Mouse (Mus musculus) kidney, embryonic 14.5 days (tissue): ENCODE results near the gene Acsbg1. TPM values are rescaled to one million over a fixed set of nuclear protein-coding genes. Genes with fewer than 3 reads are reported as not detected.
A peak's percentile ranks its signal among the peaks of the same experiment; 100 is the strongest.

Source experiments
- ATAC-seq: fragments of 200-750 bp; cut with Nextera tagmentation; 2 replicates; pipeline ENCODE4 v1.8.0; 2017; ENCODE audit warnings: moderate number of reproducible peaks, mild to moderate bottlenecking, moderate TSS enrichment, moderate library complexity; ENCODE audit not compliant: low FRiP score, low TSS enrichment
- H3K27ac ChIP-seq: fragments of 300-500 bp; sonication (generic); 2 replicates; pipeline ENCODE4 v1.5.1; 2014; ENCODE audit warnings: low read depth, mild to moderate bottlenecking, low read length, moderate library complexity, mixed read lengths
- H3K27me3 ChIP-seq: fragments of 300-500 bp; sonication (generic); 2 replicates; pipeline ENCODE4 v1.6.1; 2014; ENCODE audit warnings: mild to moderate bottlenecking, low read length; ENCODE audit not compliant: control insufficient read depth, insufficient read depth
- H3K36me3 ChIP-seq: fragments of 300-500 bp; sonication (generic); 2 replicates; pipeline ENCODE4 v1.6.1; 2014; ENCODE audit warnings: low read length, mixed read lengths; ENCODE audit not compliant: control insufficient read depth, insufficient read depth
- H3K4me1 ChIP-seq: fragments of 300-500 bp; sonication (generic); 2 replicates; pipeline ENCODE4 v1.6.1; 2014; ENCODE audit warnings: low read length, mixed read lengths; ENCODE audit not compliant: control insufficient read depth, insufficient read depth
- H3K4me2 ChIP-seq: fragments of 300-500 bp; sonication (generic); replicated peaks from 2 replicates; pipeline ENCODE4 v1.6.1; 2014; ENCODE audit warnings: low read depth, mild to moderate bottlenecking, low read length
- H3K4me3 ChIP-seq: fragments of 300-500 bp; sonication (generic); 2 replicates; pipeline ENCODE4 v1.5.1; 2014; ENCODE audit warnings: mild to moderate bottlenecking, low read length
- H3K9ac ChIP-seq: fragments of 300-500 bp; sonication (generic); 2 replicates; pipeline ENCODE4 v1.6.1; 2014; ENCODE audit warnings: low read depth, mild to moderate bottlenecking, low read length, moderate library complexity
- H3K9me3 ChIP-seq: fragments of 300-500 bp; sonication (generic); 2 replicates; pipeline ENCODE4 v1.6.1; 2016; ENCODE audit warnings: low read length; ENCODE audit not compliant: control insufficient read depth
- WGBS: fragments of 180-500 bp; shearing (Covaris S2); extraction: QIAGEN DNeasy Blood & Tissue Kit; methylation state at CpG from one replicate; pipeline ENCODE4 v1.1.7; 2014; 5-methylcytosine and 5-hydroxymethylcytosine counted together
- polyA plus RNA-seq: library from polyadenylated mRNA; unstranded; fragments of >200 nt; fragmentation: Nextera tagmentation; extraction: Ambion mirVana; gene quantifications from 2 replicates; pipeline ENCODE4 v1.2.1, GENCODE M21; 2014

The Acsbg1 gene
- 2.2 and 3.0 TPM in 2 replicates for polyA plus RNA-seq

DNA sequence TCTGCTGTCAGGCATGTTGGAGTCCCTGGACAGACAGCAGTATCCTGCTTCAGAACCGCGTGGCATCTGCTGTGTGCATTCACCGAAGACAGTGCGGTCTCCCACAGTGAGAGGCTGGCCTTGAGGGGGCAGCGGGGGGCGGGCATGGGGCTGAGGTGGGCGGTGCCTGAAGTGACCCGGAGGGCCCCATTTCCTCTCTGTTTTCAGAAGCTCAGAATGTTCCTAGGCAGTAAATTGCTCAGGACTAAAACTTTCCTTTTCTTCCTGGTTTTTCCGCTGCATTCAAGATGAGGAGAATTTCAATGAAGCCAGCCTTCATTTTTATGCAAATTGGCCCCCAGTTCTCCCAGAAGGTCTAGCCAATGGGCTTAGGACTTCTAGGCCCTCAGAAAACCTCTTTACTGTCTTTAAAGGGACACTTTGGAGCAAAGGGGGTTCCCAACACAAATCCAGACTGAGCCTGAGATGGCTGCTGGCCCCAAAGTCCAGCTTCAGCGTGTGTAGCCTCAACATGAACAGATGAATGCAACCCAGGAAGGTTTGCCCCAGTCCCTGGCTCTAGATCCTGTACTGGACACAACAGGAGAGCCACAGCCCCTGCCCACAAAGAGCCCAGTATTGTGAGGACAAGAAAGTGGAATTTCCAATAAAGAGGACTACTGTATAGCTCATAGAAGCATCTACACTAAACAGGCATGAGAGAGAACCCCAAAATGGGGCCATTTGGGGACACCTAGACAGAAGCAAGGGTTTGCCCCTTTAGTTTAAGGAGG is at the start of gene Acsbg1:
Acsbg1 (minus strand) TSS at position 266 of the 773 bp plus-strand sequence.
- Histone ChIP-seq H3K4me1 (0 out of 2 replicates have a peak, but pooled peaks cover 8% of the 10 kb centered on the region), H3K9me3 (peaks cover 3% of the 10 kb centered on the region; the same call in 1 of the 2 replicates), H3K9ac (peak within 1 kb of the TSS; percentile 14; the same call in 1 of the 2 replicates), H3K36me3 (no peaks in the 10 kb centered on the region), H3K4me3 (no peak within 1 kb of the TSS), H3K4me2 (no peak within 1 kb of the TSS; the same call in 1 of the 2 replicates), H3K27ac (no peak within 1 kb of the TSS), H3K27me3 (no peaks in the 10 kb centered on the region)
- peak; percentile 78; the same call in 1 of the 2 replicates for ATAC-seq
- 15% methylated on average over 10 of the region's 10 CpGs for whole genome bisulfite sequencing

DNA sequence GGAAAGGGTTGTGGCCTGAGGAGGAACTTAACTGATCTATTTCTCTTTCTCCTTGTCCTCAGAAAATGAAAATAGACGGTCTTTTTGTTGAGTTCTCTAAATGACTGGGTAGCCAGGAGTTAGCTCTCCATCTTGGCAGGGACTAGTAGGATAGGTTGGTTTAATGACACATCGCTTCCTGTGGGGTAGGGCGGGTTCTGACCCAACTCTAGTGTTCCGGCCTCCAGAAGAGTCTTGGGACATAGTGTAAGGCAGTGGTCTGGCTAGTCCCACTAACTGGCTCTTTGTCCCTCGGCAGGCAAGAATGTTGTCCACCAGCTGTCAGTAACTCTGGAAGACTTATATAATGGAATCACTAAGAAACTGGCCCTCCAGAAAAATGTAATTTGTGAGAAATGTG is 46.4 kb upstream of the Acsbg1 start:
- no peak for ATAC-seq
- no peak overlapping the region for H3K4me2 ChIP-seq
- no peak overlapping the region for H3K27ac ChIP-seq
- H3K4me1 ChIP-seq, result no peaks in the 10 kb centered on the region
- H3K4me3 ChIP-seq, result no peak overlapping the region
- peaks cover 16% of the 10 kb centered on the region; the same call in 1 of the 2 replicates for H3K36me3 ChIP-seq
- H3K9ac ChIP-seq, result no peak overlapping the region
- no peaks in the 10 kb centered on the region for H3K27me3 ChIP-seq
- no peaks in the 10 kb centered on the region for H3K9me3 ChIP-seq
- 85% methylated on average over 5 of the region's 5 CpGs for WGBS

DNA sequence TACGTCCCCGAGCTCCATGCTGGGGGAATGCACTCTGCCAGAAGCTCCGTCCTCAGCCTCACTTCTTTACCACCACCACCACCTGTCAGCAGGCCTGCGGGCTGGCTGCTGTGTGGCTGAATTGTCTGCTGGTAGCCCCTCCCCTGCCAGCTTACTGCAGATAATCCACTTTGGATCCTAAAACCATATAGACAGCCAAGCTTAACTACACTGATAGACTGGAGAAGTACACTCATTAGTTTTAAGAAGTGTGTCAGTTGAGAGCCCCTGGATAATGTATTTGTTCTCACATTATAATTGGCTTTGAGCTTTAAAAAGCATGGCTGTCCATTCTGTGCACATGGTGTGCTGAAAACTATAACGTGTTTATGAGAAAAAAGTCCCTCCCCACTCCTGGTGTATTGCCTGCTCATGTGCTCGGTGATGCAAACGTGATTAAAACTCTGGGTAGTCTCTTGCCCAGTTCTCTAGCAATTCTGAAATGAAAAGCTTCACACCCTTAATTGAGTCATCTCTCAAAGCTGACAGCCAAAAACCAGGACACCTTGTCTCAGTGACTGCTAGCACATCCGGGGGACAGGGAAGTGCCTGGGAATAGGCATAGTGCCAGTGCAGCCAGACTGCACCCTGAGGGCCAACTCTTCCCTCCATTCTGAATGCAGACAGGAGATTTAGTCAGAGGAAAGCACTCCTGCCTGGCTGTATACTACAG is 45.8 kb upstream of the Acsbg1 start:
- Histone ChIP-seq H3K36me3 (peaks cover 16% of the 10 kb centered on the region; the same call in 1 of the 2 replicates), H3K27ac (no peak overlapping the region), H3K4me2 (no peak overlapping the region), H3K9ac (no peak overlapping the region), H3K27me3 (no peaks in the 10 kb centered on the region), H3K4me1 (no peaks in the 10 kb centered on the region), H3K9me3 (no peaks in the 10 kb centered on the region), H3K4me3 (no peak overlapping the region)
- ATAC-seq, result no peak
- WGBS, result 75% methylated on average over 8 of the region's 8 CpGs

- no peak overlapping the region for H3K4me3 ChIP-seq
- no peak overlapping the region for H3K9ac ChIP-seq
- H3K4me1 ChIP-seq, result no peaks in the 10 kb centered on the region
- H3K4me2 ChIP-seq, result no peak overlapping the region
- peaks cover 5% of the 10 kb centered on the region; the same call in 1 of the 2 replicates for H3K36me3 ChIP-seq
- WGBS, result 62% methylated on average over 1 of the region's 1 CpGs
- peaks cover 4% of the 10 kb centered on the region for H3K27me3 ChIP-seq
- no peak for ATAC-seq
- H3K27ac ChIP-seq, result no peak overlapping the region
- no peaks in the 10 kb centered on the region for H3K9me3 ChIP-seq
Observed at GRCm38 (mm10) chr9:54705561-54705960, 43.9 kb upstream of the Acsbg1 start.

DNA sequence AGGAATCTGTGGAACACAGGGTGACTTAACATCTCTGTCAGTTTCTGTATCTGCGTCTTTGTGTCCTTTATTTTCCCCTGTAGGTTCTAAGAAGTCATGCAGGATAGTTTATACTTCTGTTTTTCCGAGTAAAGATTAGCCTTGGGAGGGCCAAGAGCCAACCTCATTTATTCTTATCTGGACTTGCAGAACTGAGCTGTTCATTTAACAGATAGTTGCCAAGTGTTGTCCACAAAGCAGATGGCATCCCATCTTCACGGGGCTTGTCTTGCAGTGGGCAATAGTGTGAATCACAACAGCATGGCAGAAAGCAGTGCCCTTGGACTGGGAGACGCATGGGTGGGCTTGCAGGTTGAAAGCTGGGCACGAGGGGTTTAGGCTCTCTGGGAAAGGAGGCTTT is 42.7 kb upstream of the Acsbg1 start:
- Histone ChIP-seq H3K4me1 (no peaks in the 10 kb centered on the region), H3K36me3 (peaks cover 5% of the 10 kb centered on the region; the same call in 1 of the 2 replicates), H3K27me3 (peaks cover 6% of the 10 kb centered on the region), H3K4me2 (no peak overlapping the region), H3K4me3 (no peak overlapping the region), H3K9ac (no peak overlapping the region), H3K27ac (no peak overlapping the region), H3K9me3 (no peaks in the 10 kb centered on the region)
- no peak for ATAC-seq
- 64% methylated on average over 5 of the region's 5 CpGs for WGBS

DNA sequence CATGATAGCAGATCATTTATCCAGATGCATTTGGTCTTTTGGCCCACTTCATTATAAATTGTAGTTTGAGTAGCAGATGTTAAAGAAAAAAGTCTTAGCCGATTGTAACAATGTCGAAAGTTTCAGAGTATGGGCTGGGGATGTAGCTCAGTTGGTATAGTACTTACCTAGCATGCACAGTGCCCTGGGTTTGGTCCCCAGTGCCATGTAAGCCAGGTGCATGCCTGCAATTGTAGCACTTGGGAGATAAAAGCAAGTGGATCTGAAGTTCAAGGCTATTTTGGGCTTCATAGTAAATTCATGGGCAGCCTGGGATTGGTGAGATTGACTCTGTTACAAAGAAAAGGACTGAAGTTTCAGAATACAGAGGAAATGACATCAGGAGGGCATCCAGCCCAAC is 40.9 kb upstream of the Acsbg1 start:
- ATAC-seq, result no peak

DNA sequence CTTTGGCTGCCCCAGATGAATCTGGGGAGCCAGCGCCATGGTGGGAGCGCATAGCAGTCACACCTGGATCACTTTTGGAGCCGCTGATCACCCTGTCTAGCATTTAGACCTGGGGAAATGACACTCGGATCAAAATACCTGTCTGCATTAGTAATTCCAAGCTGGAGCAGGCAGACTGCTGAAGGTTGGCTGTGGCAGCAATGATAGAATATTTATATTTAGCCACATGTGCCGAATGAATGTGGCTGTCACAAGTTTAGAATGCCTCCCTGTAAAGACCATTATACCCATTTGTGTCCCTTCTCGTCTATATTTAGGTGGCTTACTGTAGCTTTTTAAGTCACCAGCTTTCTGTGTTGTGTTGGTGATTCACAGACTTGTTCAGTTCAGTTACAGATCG is 39.1 kb upstream of the Acsbg1 start:
- WGBS, result 77% methylated on average over 7 of the region's 7 CpGs
- Histone ChIP-seq H3K4me2 (peak overlapping the region; percentile 90; the same call in 1 of the 2 replicates), H3K4me3 (no peak overlapping the region)

More for the DNA sequence above, 40.9 kb upstream of the Acsbg1 start:
- WGBS, result 77% methylated on average over 2 of the region's 2 CpGs
- H3K36me3 ChIP-seq, result no peaks in the 10 kb centered on the region
- H3K4me1 ChIP-seq, result no peaks in the 10 kb centered on the region
- no peak overlapping the region for H3K9ac ChIP-seq
- H3K27me3 ChIP-seq, result peaks cover 16% of the 10 kb centered on the region
- no peak overlapping the region for H3K4me3 ChIP-seq
- H3K27ac ChIP-seq, result no peak overlapping the region
- no peak overlapping the region for H3K4me2 ChIP-seq
- H3K9me3 ChIP-seq, result no peaks in the 10 kb centered on the region

DNA sequence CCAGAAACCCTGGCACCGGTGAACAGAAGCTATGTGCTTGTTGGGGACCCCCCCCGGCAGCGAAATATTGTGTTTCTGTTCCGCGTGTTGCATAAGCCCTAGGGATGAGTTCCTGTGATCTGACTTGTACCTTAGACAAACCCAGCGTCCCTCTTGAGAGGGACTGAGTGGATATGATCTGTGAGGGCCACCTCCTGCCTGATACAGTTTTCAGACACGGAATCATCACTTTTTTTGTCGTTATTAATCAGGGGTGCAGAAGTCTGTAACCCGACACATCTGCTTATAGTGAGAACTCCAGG is 38.5 kb upstream of the Acsbg1 start:
- Histone ChIP-seq H3K27ac (no peak overlapping the region), H3K27me3 (peaks cover 16% of the 10 kb centered on the region), H3K4me1 (no peaks in the 10 kb centered on the region), H3K9ac (peak overlapping the region; percentile 69), H3K9me3 (no peaks in the 10 kb centered on the region), H3K36me3 (no peaks in the 10 kb centered on the region), H3K4me3 (peak overlapping the region; percentile 69), H3K4me2 (peak overlapping the region; percentile 90)
- 22% methylated on average over 9 of the region's 9 CpGs for WGBS
- ATAC-seq, result no peak

More for the DNA sequence above, 39.1 kb upstream of the Acsbg1 start:
- peaks cover 16% of the 10 kb centered on the region for H3K27me3 ChIP-seq
- no peaks in the 10 kb centered on the region for H3K9me3 ChIP-seq
- no peak overlapping the region for H3K9ac ChIP-seq
- no peaks in the 10 kb centered on the region for H3K36me3 ChIP-seq
- H3K27ac ChIP-seq, result no peak overlapping the region
- no peak for ATAC-seq
- H3K4me1 ChIP-seq, result no peaks in the 10 kb centered on the region
